Mouse (Mus musculus) G1E (cell line): ENCODE measurements around the gene Doxl2.
"Not testable (repeated sequence)": the region's sequence is repeated elsewhere in the genome, so short reads cannot be mapped to it uniquely, and the experiment has no call there.

Experiments
- CTCF ChIP-seq: IDR thresholded peaks from 2 replicates; pipeline ENCODE4 v1.5.1; 2012; ENCODE audit warnings: low read depth, low read length, inconsistent platforms, mixed read lengths
- GATA1 ChIP-seq: IDR thresholded peaks from 2 replicates; pipeline ENCODE4 v1.6.1; 2012; ENCODE audit warnings: borderline replicate concordance, low read length, inconsistent platforms, mixed read lengths
- GATA2 ChIP-seq: IDR thresholded peaks from 2 replicates; pipeline ENCODE4 v1.6.1; 2012; ENCODE audit warnings: low read depth, low read length, inconsistent platforms, borderline replicate concordance
- POLR2AphosphoS5 ChIP-seq: IDR thresholded peaks from 2 replicates; pipeline ENCODE4 v1.6.1; 2012; ENCODE audit warnings: low read depth, low read length, inconsistent platforms; ENCODE audit not compliant: insufficient replicate concordance
- TAL1 ChIP-seq: conservative IDR thresholded peaks from 2 replicates; pipeline ENCODE4 v1.6.1; 2012; ENCODE audit warnings: low read depth, low read length, inconsistent platforms, mixed read lengths

DNA sequence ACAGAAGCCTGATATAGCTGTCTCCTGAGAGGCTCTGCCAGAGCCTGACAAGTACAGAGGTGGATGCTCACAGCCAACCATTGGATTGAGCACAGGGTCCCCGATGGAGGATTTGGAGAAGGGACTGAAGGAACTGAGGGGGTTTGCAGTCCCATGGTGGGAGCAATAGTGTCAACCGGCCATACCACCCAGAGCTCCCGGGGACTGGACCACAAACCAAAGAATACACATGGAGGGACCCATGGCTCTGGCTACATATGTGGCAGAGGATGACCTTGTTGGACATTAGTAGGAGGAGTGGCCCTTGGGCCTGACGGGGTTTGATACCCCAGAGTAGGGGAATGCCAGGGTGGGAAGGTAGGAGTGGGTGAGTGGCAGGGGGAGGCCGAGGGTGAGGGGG is 8.1 kb upstream of the Doxl2 start:
- TF ChIP-seq CTCF, GATA2, TAL1, GATA1, POLR2AphosphoS5: not testable (repeated sequence)
